Mouse (Mus musculus) embryonic facial prominence, embryonic 13.5 days (tissue): Measurements from ENCODE around the gene Zfand6. TPM values are rescaled to one million over a fixed set of nuclear protein-coding genes. Genes with fewer than 3 reads are reported as not detected.
A peak's percentile ranks its signal among the peaks of the same experiment; 100 is the strongest.

ENCODE experiments used
- ATAC-seq: fragments of 200-750 bp; cut with Nextera tagmentation; 2 replicates; pipeline ENCODE4 v1.8.0; 2017; ENCODE audit warnings: low read depth; ENCODE audit not compliant: insufficient number of reproducible peaks, insufficient read depth, low FRiP score, low TSS enrichment
- H3K27ac ChIP-seq: fragments of 300-500 bp; sonication (generic); 2 replicates; pipeline ENCODE4 v1.5.1; 2015; ENCODE audit warnings: moderate library complexity, mild to moderate bottlenecking, inconsistent platforms
- H3K27me3 ChIP-seq: fragments of 300-500 bp; sonication (generic); 2 replicates; pipeline ENCODE4 v1.6.1; 2015; ENCODE audit warnings: mild to moderate bottlenecking, inconsistent platforms
- H3K36me3 ChIP-seq: fragments of 300-500 bp; sonication (generic); 2 replicates; pipeline ENCODE4 v1.6.1; 2015; ENCODE audit warnings: mild to moderate bottlenecking, inconsistent platforms
- H3K4me1 ChIP-seq: fragments of 300-500 bp; sonication (generic); 2 replicates; pipeline ENCODE4 v1.6.1; 2015; ENCODE audit warnings: inconsistent platforms
- H3K4me2 ChIP-seq: fragments of 300-500 bp; sonication (generic); 2 replicates; pipeline ENCODE4 v1.6.1; 2015; ENCODE audit warnings: moderate library complexity, mild to moderate bottlenecking, inconsistent platforms
- H3K4me3 ChIP-seq: fragments of 300-500 bp; sonication (generic); 2 replicates; pipeline ENCODE4 v1.5.1; 2015; ENCODE audit warnings: mild to moderate bottlenecking, inconsistent platforms
- H3K9ac ChIP-seq: fragments of 300-500 bp; sonication (generic); 2 replicates; pipeline ENCODE4 v1.6.1; 2015; ENCODE audit warnings: mild to moderate bottlenecking, inconsistent platforms
- H3K9me3 ChIP-seq: fragments of 300-500 bp; sonication (generic); 2 replicates; pipeline ENCODE4 v1.6.1; 2016; ENCODE audit warnings: inconsistent platforms
- WGBS: fragments of 180-500 bp; shearing (Covaris S2); methylation state at CpG from one replicate; pipeline ENCODE4 v1.1.7; 2015; ENCODE audit warnings: mixed read lengths; 5-methylcytosine and 5-hydroxymethylcytosine counted together
- polyA plus RNA-seq: library from polyadenylated mRNA; unstranded; fragments of >200 nt; fragmentation: Nextera tagmentation; extraction: Ambion mirVana; gene quantifications from 2 replicates; pipeline ENCODE4 v1.2.1, GENCODE M21; 2015

Gene Zfand6
- polyA plus RNA-seq, 1 experiment from 2014 or later: 170 TPM

DNA sequence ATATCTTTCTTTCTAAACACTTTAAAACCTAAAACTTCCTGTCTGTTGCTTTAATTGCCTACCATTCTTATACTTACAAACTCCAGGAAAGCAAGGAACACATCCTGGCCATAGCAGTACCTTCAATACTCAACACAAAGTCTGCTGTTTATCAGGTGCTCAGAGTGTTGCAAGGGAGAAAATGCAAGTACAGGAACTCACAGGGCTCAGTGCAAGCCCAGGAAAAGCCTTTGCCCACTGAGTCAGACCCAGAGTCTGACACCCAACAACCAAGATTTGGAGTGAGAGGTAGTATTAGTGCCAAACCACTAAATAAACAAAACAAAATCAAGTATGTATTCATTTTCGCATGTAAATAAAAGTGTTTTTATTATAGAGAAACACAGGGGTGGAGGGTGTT lies 5.1 kb downstream of the Zfand6 start:
- H3K36me3 ChIP-seq: no peaks in the 10 kb centered on the region
- ATAC-seq: no peak
- no peak overlapping the region for H3K4me3 ChIP-seq
- H3K4me2 ChIP-seq: no peak overlapping the region
- H3K9ac ChIP-seq: no peak overlapping the region
- H3K27ac ChIP-seq: no peak overlapping the region
- H3K4me1 ChIP-seq: peaks cover 5% of the 10 kb centered on the region; the same call in 1 of the 2 replicates
- H3K27me3 ChIP-seq: no peaks in the 10 kb centered on the region
- no peaks in the 10 kb centered on the region for H3K9me3 ChIP-seq
- WGBS: 94% methylated on average over 1 of the region's 1 CpGs

DNA sequence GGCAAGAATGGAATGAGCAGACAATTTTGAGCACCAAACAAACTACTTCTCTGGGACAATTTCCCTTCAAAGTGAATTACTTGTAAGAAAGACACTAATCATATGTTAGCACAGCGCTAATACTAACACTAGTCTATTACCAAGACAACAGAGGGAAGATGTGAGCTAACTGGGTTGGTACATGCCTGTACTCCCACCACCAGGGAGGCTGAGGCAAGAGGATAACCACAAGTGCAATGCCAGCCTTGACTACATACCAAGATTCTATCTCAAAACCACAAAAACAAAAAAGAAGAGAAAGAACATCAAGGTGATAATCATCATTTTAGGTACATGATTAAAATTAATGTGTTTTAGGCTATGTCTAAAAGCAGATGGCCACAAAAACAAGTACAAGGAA lies 8.2 kb downstream of the Zfand6 start:
- Histone ChIP-seq H3K4me3 (no peak overlapping the region), H3K9me3 (no peaks in the 10 kb centered on the region), H3K36me3 (no peaks in the 10 kb centered on the region), H3K9ac (no peak overlapping the region), H3K27ac (no peak overlapping the region), H3K27me3 (no peaks in the 10 kb centered on the region), H3K4me1 (peaks cover 8% of the 10 kb centered on the region), H3K4me2 (no peak overlapping the region)
- 77% methylated on average over 1 of the region's 1 CpGs for WGBS
- ATAC-seq: no peak

DNA sequence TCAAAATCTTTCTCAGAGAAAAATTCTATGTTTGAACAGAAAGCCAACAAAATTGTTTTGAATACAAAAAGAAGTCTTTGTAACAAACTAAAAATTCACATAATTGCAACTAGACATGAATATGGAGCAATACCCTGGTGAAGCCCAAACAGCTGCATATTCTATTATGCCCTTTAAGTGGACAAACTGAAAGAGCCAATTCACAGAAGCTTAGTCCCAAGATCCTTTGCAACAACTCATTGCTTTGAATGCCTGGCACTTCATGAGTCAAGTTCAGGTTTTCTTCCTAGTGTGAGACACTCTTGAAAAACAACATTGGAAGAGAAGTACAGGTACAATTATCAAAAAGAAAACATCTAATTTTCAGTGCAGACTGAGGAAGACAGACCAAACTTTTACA lies 8.8 kb downstream of the Zfand6 start:
- peaks cover 8% of the 10 kb centered on the region for H3K4me1 ChIP-seq
- H3K4me2 ChIP-seq: no peak overlapping the region
- no peaks in the 10 kb centered on the region for H3K9me3 ChIP-seq
- no peaks in the 10 kb centered on the region for H3K27me3 ChIP-seq
- H3K36me3 ChIP-seq: no peaks in the 10 kb centered on the region
- no peak overlapping the region for H3K4me3 ChIP-seq
- H3K9ac ChIP-seq: no peak overlapping the region
- ATAC-seq: no peak
- H3K27ac ChIP-seq: no peak overlapping the region

DNA sequence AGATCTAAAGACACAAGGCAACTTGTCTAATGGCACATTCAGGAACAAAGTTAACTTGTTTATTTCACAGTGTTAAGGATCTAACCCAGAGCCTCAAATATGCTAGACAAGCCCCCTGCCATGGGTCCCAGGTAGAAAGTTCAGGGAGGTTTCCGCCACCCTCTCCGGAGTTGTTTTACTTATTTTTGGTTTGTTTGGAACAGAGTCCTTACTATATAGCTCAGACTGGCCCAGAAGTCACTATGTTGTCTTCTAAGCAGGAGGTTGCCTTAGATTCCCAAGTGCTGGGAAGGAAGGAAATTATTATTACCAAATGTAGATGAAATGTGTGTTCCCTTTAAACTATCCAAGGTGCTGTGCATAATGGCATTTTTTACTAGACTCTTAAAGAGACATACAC lies 9.7 kb downstream of the Zfand6 start:
- Histone ChIP-seq H3K27ac (peak overlapping the region; percentile 30; the same call in 1 of the 2 replicates), H3K4me3 (peak overlapping the region; percentile 49), H3K9me3 (no peaks in the 10 kb centered on the region), H3K27me3 (no peaks in the 10 kb centered on the region), H3K36me3 (no peaks in the 10 kb centered on the region), H3K9ac (peak overlapping the region; percentile 53), H3K4me2 (peak overlapping the region; percentile 52), H3K4me1 (peaks cover 8% of the 10 kb centered on the region)
- 38% methylated on average over 2 of the region's 2 CpGs for WGBS
- no peak for ATAC-seq

DNA sequence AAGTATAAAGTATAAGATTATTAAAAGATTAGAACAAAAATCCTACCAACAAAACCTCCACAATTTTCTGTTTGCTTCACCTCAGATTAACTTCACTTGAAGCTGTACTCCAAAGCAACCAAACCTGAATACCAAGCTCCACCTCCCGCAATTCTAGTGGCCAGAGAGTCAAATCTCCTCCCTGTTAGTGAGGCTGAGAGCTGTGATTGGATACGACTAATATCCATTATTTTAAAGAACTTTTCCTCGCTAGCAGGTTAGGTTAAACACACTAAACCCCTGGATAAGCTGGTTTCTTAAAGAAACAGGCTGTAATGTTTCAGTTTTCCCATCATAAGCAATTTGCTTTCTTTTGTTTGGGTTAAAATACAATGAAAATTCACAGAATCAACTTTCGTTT lies 10.5 kb downstream of the Zfand6 start:
- H3K27ac ChIP-seq: no peak overlapping the region
- peak overlapping the region; percentile 52 for H3K4me2 ChIP-seq
- no peaks in the 10 kb centered on the region for H3K9me3 ChIP-seq
- no peak overlapping the region for H3K9ac ChIP-seq
- ATAC-seq: peak; percentile 87
- peaks cover 8% of the 10 kb centered on the region for H3K4me1 ChIP-seq
- H3K4me3 ChIP-seq: peak overlapping the region; percentile 49
- H3K27me3 ChIP-seq: no peaks in the 10 kb centered on the region
- no peaks in the 10 kb centered on the region for H3K36me3 ChIP-seq
- WGBS: 1% methylated on average over 4 of the region's 4 CpGs

DNA sequence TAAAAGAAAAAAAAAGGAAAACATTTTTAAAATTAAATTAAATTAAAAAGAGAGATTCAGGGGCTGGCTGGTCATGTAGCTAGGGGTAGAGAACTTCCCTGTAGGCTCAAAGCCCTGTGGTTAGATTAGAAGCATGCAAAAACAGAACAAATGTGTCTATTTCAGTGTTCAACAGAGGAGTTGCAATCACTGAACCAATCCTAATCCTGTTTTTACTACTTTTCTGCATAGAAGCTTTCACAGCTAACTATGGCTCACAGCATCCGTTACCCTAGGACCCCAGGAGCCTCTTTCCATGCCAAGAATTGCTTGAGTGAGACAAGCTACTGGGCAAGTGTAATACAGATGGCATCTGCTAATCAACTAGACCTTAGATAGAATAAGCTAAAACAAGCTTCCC lies 16.7 kb downstream of the Zfand6 start:
- H3K27me3 ChIP-seq: no peaks in the 10 kb centered on the region
- H3K4me1 ChIP-seq: peaks cover 3% of the 10 kb centered on the region
- no peak overlapping the region for H3K4me3 ChIP-seq
- H3K36me3 ChIP-seq: no peaks in the 10 kb centered on the region
- no peaks in the 10 kb centered on the region for H3K9me3 ChIP-seq
- 70% methylated on average over 1 of the region's 1 CpGs for WGBS
- H3K4me2 ChIP-seq: no peak overlapping the region
- ATAC-seq: no peak
- no peak overlapping the region for H3K27ac ChIP-seq
- no peak overlapping the region for H3K9ac ChIP-seq

DNA sequence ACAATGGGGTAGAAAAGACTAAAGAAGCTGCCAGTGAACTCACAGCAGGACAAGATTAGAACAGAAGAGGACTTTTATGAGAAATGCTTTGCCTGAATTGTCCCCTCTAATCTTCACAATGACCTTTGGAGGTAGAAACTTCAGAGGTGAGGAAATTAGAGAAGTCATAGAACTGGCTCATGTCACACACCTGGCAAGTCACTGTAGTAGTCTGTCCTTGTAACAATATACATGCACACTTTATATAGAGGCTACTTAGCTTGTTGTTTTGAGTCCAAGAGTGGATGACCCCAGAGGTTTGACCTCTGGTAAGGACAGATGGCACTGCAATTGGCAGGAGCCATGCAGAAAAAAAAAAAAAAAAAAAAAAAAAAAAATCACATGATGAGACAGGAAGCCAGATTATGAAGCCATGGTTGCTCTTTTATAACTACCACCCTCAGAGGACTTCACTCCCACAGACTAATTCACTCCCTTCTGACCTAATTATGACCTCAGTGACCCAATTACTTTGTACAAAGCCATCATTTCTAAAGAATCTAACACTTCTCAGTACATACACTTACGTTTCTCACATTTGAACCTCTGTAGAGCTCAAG lies 20.1 kb downstream of the Zfand6 start:
- H3K27me3 ChIP-seq: no peaks in the 10 kb centered on the region
- no peak overlapping the region for H3K27ac ChIP-seq
- H3K4me3 ChIP-seq: no peak overlapping the region
- H3K4me1 ChIP-seq: peaks cover 3% of the 10 kb centered on the region; the same call in 1 of the 2 replicates
- H3K4me2 ChIP-seq: no peak overlapping the region
- 72% methylated on average over 1 of the region's 1 CpGs for WGBS
- H3K9me3 ChIP-seq: no peaks in the 10 kb centered on the region
- H3K9ac ChIP-seq: no peak overlapping the region
- no peak for ATAC-seq
- H3K36me3 ChIP-seq: no peaks in the 10 kb centered on the region

DNA sequence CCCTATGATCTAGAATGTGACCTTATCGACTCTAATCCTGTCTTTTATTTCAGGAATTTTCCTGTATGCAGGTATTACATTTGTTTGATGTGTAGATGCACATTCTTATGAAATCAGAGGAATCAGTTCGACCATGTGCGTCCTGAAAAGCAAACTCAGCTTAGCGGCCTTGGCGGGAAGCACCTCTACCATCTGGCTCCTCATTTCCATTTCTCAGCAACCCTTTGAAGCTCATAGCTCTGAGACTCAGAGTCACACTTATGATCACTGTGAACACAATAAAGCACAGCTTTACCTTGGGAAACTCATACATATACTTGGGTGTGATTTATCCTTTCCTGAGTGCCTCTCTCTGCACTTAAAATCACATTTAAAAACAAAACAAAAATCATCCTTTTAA lies 21.8 kb downstream of the Zfand6 start:
- H3K4me1 ChIP-seq: peaks cover 3% of the 10 kb centered on the region; the same call in 1 of the 2 replicates
- no peak overlapping the region for H3K4me2 ChIP-seq
- 73% methylated on average over 5 of the region's 5 CpGs for WGBS
- no peaks in the 10 kb centered on the region for H3K36me3 ChIP-seq
- H3K27ac ChIP-seq: no peak overlapping the region
- no peaks in the 10 kb centered on the region for H3K9me3 ChIP-seq
- no peak overlapping the region for H3K4me3 ChIP-seq
- no peak overlapping the region for H3K9ac ChIP-seq
- no peaks in the 10 kb centered on the region for H3K27me3 ChIP-seq
- ATAC-seq: no peak

DNA sequence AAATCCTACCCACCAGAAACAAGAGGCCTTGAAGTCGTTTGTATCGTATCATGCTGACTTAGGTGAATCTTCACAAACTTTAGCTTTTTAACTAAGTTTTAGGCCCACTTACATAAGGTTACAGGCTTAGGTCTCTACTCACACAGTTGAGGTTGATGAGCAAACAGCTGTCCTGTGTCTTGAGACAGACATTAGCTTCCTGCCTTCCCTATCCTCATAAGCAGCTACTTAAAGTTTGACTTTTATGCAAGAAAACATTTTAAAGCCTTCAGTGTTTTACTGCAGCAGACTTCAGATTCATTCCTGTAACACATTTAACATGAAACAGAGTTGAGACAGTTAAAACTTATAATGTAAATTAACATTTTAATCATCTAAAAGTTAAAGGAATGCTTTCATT lies 37.0 kb downstream of the Zfand6 start:
- no peak for ATAC-seq
- Histone ChIP-seq H3K9ac (no peak overlapping the region), H3K27me3 (no peaks in the 10 kb centered on the region), H3K4me1 (no peaks in the 10 kb centered on the region), H3K9me3 (no peaks in the 10 kb centered on the region), H3K4me2 (no peak overlapping the region), H3K27ac (no peak overlapping the region), H3K36me3 (no peaks in the 10 kb centered on the region), H3K4me3 (no peak overlapping the region)
- WGBS: 75% methylated on average over 2 of the region's 2 CpGs

DNA sequence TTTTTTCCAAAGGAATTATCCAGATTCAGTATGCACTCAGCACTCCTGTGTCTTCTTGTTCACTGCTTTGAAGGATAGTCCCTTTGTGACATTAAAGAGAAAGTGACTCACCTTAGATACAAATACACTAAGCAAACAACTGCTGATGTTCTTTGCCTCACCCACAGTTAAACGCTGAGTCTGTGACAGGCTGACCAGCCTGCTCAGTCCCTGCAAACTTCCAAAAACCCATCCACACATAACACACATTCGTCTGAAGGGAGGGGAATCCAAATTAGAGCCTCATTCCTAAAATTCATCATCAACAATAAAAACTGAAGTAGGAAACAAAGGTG lies 37.8 kb downstream of the Zfand6 start:
- H3K27ac ChIP-seq: no peak overlapping the region
- 79% methylated on average over 2 of the region's 2 CpGs for WGBS
- H3K4me3 ChIP-seq: no peak overlapping the region
- H3K4me2 ChIP-seq: no peak overlapping the region
- H3K27me3 ChIP-seq: no peaks in the 10 kb centered on the region
- no peaks in the 10 kb centered on the region for H3K9me3 ChIP-seq
- H3K9ac ChIP-seq: no peak overlapping the region
- ATAC-seq: no peak
- no peaks in the 10 kb centered on the region for H3K4me1 ChIP-seq
- H3K36me3 ChIP-seq: 0 out of 2 replicates have a peak, but pooled peaks cover 3% of the 10 kb centered on the region

DNA sequence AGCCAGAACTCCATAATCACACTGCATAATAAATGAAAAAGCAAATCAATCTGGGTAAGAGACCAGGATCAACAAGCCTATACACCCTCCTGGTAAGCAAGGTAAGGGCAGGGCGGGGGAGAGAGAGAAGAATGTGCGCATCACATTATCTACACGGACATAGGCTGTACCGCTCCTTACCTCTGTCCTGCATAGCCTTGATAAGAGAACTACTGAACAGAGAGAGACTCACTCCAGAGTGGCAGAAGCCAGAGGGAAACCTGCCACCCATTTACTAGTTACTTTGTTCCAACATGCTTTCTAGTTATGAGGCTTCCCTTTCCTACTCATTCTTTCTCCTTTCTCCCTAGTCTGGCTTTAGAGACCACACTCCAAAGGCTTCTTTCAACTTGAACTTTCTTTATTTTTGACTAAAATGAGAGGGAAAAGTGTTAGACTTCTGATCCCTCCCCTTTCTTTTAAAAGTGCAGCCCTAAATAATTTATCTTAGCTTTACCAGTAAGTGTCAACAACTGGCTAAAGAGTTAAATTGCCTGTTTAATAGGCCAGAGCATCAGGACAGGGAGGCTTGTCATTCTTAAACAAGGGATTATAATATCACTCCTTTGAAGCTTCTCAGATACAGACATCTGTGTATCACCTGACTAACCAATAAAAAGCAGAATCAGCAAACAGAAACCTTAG lies 38.3 kb downstream of the Zfand6 start:
- 87% methylated on average over 4 of the region's 4 CpGs for WGBS

DNA sequence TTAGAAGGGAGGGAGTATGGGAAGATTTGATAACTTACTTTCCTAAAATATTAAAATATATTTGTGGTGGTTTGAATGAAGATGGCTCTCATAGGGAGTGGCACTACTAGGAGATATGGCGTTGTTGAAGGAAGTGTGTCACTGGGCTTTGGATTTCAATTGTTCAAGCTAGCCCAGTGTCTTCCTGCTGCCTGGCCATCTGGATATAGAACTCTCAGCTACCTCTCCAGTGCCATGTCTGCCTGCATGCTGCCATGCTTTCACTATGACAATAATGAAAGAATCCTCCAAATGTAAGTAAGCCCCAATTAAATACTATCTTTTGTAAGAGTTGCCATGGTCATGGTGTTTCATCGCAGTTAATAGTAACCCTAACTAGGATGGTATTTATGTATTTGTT lies 40.7 kb downstream of the Zfand6 start:
- WGBS: 96% methylated on average over 2 of the region's 2 CpGs

More for the DNA sequence above, 38.3 kb downstream of the Zfand6 start:
- Histone ChIP-seq H3K4me3 (no peak overlapping the region), H3K9ac (no peak overlapping the region), H3K36me3 (0 out of 2 replicates have a peak, but pooled peaks cover 3% of the 10 kb centered on the region), H3K4me1 (no peaks in the 10 kb centered on the region), H3K27ac (no peak overlapping the region), H3K27me3 (no peaks in the 10 kb centered on the region), H3K4me2 (no peak overlapping the region), H3K9me3 (no peaks in the 10 kb centered on the region)
- no peak for ATAC-seq

More for the DNA sequence above, 40.7 kb downstream of the Zfand6 start:
- Histone ChIP-seq H3K27me3 (no peaks in the 10 kb centered on the region), H3K9me3 (no peaks in the 10 kb centered on the region), H3K27ac (no peak overlapping the region), H3K4me1 (no peaks in the 10 kb centered on the region), H3K4me3 (no peak overlapping the region), H3K4me2 (no peak overlapping the region), H3K9ac (no peak overlapping the region), H3K36me3 (0 out of 2 replicates have a peak, but pooled peaks cover 3% of the 10 kb centered on the region)
- ATAC-seq: no peak
